ENCODE assay signal across 31 mouse cellular contexts in the genomic region with DNA sequence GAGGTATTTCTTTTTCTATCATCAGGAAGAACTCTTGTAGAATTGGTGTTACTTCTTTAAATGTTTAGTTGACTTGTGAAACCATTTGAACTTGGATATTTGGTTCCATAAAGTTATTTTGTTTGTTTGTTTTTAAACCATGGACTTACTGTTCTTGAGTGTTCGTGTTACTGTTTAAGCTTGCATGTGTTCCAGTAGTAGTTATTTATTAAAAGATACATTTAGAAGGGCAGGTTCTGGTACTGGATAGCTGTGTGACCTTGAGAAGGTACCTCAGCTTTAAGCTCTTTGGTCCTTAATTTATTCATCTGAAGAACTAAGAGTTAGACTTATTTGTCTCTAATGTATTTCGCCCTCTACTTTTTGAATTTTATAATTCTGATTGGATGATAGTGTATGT.
"Had no signal": no experiment of that assay in that cellular context is flagged by ENCODE, and none has a peak within 500 bp of the region (broad histone marks: within the 10 kb centered on the region; RNA-seq: fewer than 3 reads in every experiment).

No protein-coding gene starts in this region.

- H3K4me1 ChIP-seq: heart, embryonic 10.5 days; heart, embryonic 12.5 days; heart, embryonic 15.5 days; hindbrain, embryonic 10.5 days; hindbrain, embryonic 12.5 days; intestine, embryonic 15.5 days had no signal

- H3K36me3 ChIP-seq: heart, embryonic 10.5 days; heart, embryonic 12.5 days; heart, embryonic 13.5 days; heart, embryonic 15.5 days; hindbrain, embryonic 10.5 days; hindbrain, embryonic 12.5 days; hindbrain, embryonic 13.5 days; hindbrain, embryonic 15.5 days; intestine, embryonic 15.5 days had no signal

- ATAC-seq: hindbrain, embryonic 16.5 days; hindbrain, postnatal 0 days; inflammation-experienced regulatory T-cells, adult 6 months; intestine, embryonic 15.5 days; intestine, embryonic 16.5 days; intestine, postnatal 0 days had no signal

- H3K4me3 ChIP-seq: heart, adult 2 months; heart, embryonic 10.5 days; heart, embryonic 12.5 days; heart, embryonic 13.5 days; heart, embryonic 15.5 days; hindbrain, embryonic 10.5 days; hindbrain, embryonic 12.5 days; hindbrain, embryonic 13.5 days; hindbrain, embryonic 15.5 days; intestine, embryonic 15.5 days; layer of hippocampus, adult 2 months; left cerebral cortex, adult 2 months had no signal

- H3K27ac ChIP-seq: heart, adult 2 months; heart, embryonic 10.5 days; heart, embryonic 13.5 days; heart, embryonic 15.5 days; hindbrain, embryonic 10.5 days; hindbrain, embryonic 12.5 days; hindbrain, embryonic 14.5 days; hindbrain, embryonic 15.5 days; hindbrain, postnatal 0 days; intestine, embryonic 15.5 days; kidney, postnatal 0 days had no signal

- H3K9me3 ChIP-seq: heart, embryonic 10.5 days; heart, embryonic 12.5 days; heart, embryonic 13.5 days; heart, embryonic 15.5 days; hindbrain, embryonic 10.5 days; hindbrain, embryonic 12.5 days; hindbrain, embryonic 13.5 days; hindbrain, embryonic 15.5 days; intestine, embryonic 15.5 days had no signal

- H3K9ac ChIP-seq: heart, embryonic 12.5 days; heart, embryonic 13.5 days; heart, embryonic 15.5 days; hindbrain, embryonic 12.5 days; hindbrain, embryonic 13.5 days; hindbrain, embryonic 14.5 days; hindbrain, embryonic 15.5 days; intestine, embryonic 15.5 days had no signal

- DNase-seq: heart, adult 2 months; heart, postnatal 10 days; heart, postnatal 14 days; heart, postnatal 36 days; heart, postnatal 4 days; kidney, adult 11 months; kidney, postnatal 10 days; kidney, postnatal 14 days; kidney, postnatal 25 days; kidney, postnatal 4 days; layer of hippocampus, adult 9-11 months; layer of hippocampus, postnatal 36 days had no signal

- H3K27me3 ChIP-seq: heart, embryonic 12.5 days; heart, embryonic 13.5 days; heart, embryonic 15.5 days; hindbrain, embryonic 12.5 days; hindbrain, embryonic 13.5 days; hindbrain, embryonic 15.5 days; intestine, embryonic 15.5 days had no signal

- H3K4me2 ChIP-seq: heart, embryonic 11.5 days; heart, embryonic 12.5 days; heart, embryonic 13.5 days; heart, embryonic 15.5 days; hindbrain, embryonic 12.5 days; hindbrain, embryonic 13.5 days; hindbrain, embryonic 14.5 days; hindbrain, embryonic 15.5 days; intestine, embryonic 15.5 days had no signal
